Mouse (Mus musculus) heart, adult 2 months (tissue): ENCODE measurements around the gene Slc35f5. TPM values are rescaled to one million over a fixed set of nuclear protein-coding genes. Genes with fewer than 3 reads are reported as not detected.

ENCODE experiments used
- DNase-seq, 2 experiments: peaks; one replicate each; pipeline ENCODE4 v3.0.0; 2021
- H3K27ac ChIP-seq: fragments of 200-600 bp; 2 replicates; pipeline ENCODE4 v1.8.1; 2022
- H3K27me3 ChIP-seq: fragments of 200-500 bp; 2 replicates; pipeline ENCODE4 v1.6.1; 2012; ENCODE audit warnings: mild to moderate bottlenecking, low read length, inconsistent platforms, mixed read lengths; ENCODE audit not compliant: control insufficient read depth, insufficient read depth
- H3K36me3 ChIP-seq: fragments of 200-500 bp; 2 replicates; pipeline ENCODE4 v1.6.1; 2012; ENCODE audit warnings: low read length, inconsistent platforms; ENCODE audit not compliant: control insufficient read depth, insufficient read depth
- H3K4me1 ChIP-seq: fragments of 200-500 bp; 2 replicates; pipeline ENCODE4 v1.6.1; 2011; ENCODE audit warnings: low read length; ENCODE audit not compliant: control insufficient read depth, insufficient read depth
- H3K4me3 ChIP-seq: fragments of 200-600 bp; 2 replicates; pipeline ENCODE4 v1.8.1; 2022
- H3K79me2 ChIP-seq: fragments of 200-500 bp; replicated peaks from 2 replicates; pipeline ENCODE4 v1.6.1; 2012; ENCODE audit warnings: mild to moderate bottlenecking, inconsistent platforms, low read length, moderate library complexity, mixed read lengths; ENCODE audit not compliant: control insufficient read depth, insufficient read depth
- H3K9ac ChIP-seq: fragments of 200-500 bp; 2 replicates; pipeline ENCODE4 v1.6.1; 2012; ENCODE audit warnings: low read depth, mild to moderate bottlenecking, control low read depth, inconsistent platforms, low read length, mixed read lengths
- CTCF ChIP-seq: fragments of 200-600 bp; IDR thresholded peaks from 2 replicates; pipeline ENCODE4 v1.8.1; 2022; ENCODE audit warnings: antibody characterized with exemption, mild to moderate bottlenecking, moderate library complexity
- EP300 ChIP-seq: fragments of 200-500 bp; IDR thresholded peaks from 2 replicates; pipeline ENCODE4 v1.6.1; 2011; ENCODE audit warnings: low read depth, low read length, control low read depth; ENCODE audit not compliant: insufficient read depth
- POLR2A ChIP-seq: fragments of 200-500 bp; IDR thresholded peaks from 2 replicates; pipeline ENCODE4 v1.6.1; 2011; ENCODE audit warnings: mild to moderate bottlenecking, low read depth, low read length, control low read depth; ENCODE audit not compliant: insufficient read depth
- WGBS: fragments of 180-500 bp; shearing (Covaris S2); methylation state at CpG from one replicate; pipeline ENCODE4 v1.1.7; 2018; 5-methylcytosine and 5-hydroxymethylcytosine counted together
- intact Hi-C: fragments of 180-260 bp; cut with DNase I; formaldehyde crosslinking; loops from one replicate; pipeline ENCODE4 v1.15.1; 2025
- polyA plus RNA-seq: library from polyadenylated mRNA; depleted of rRNA; stranded (reverse); fragments of >200 nt; gene quantifications from 2 replicates; pipeline ENCODE4 v1.2.3, GENCODE M21; 2012
- total RNA-seq, 2 experiments: library from RNA; stranded (reverse); gene quantifications; 2 replicates each; pipeline ENCODE4 v1.2.3; 2021

Slc35f5 gene
- total and polyA plus RNA-seq, 3 experiments: 61.8 to 129 (median 103) TPM

GRCm38 (mm10) chr1:125561206-125561605 lies 811 bp downstream of the Slc35f5 start:
- TF ChIP-seq POLR2A: no peak
- TF ChIP-seq CTCF: no peak
- no peak for TF ChIP-seq EP300
- intact Hi-C loops: loop anchor here (2.0 kb wide), 1 partner anchor 42 kb away; no protein-coding TSS in a partner anchor
- Histone ChIP-seq H3K79me2 (peaks cover 2% of the 10 kb centered on the region), H3K4me3 (peak overlapping the region; percentile 92), H3K27ac (peak overlapping the region; percentile 94), H3K9ac (peak overlapping the region; percentile 99), H3K36me3 (peaks cover 24% of the 10 kb centered on the region), H3K4me1 (peaks cover 6% of the 10 kb centered on the region), H3K27me3 (no peaks in the 10 kb centered on the region)
- DNase-seq: no peak
- WGBS: under 1% methylated on average over 29 of the region's 29 CpGs

- Histone ChIP-seq H3K9ac (peak overlapping the region; percentile 99), H3K4me3 (peak overlapping the region; percentile 92), H3K36me3 (peaks cover 26% of the 10 kb centered on the region), H3K79me2 (peaks cover 2% of the 10 kb centered on the region), H3K4me1 (peaks cover 6% of the 10 kb centered on the region), H3K27ac (peak overlapping the region; percentile 94), H3K27me3 (no peaks in the 10 kb centered on the region)
- DNase-seq: peak in 1 of 2 experiments; percentile 31
- intact Hi-C loops: loop anchor here (2.0 kb wide), 1 partner anchor 43 kb away; no protein-coding TSS in a partner anchor
- no peak for TF ChIP-seq CTCF
- TF ChIP-seq POLR2A: no peak
- TF ChIP-seq EP300: 0 out of 2 replicates have a peak, but pooled peaks have one; percentile 26
- 59% methylated on average over 4 of the region's 4 CpGs for WGBS
These were observed 1.4 kb downstream of the Slc35f5 start for GRCm38 (mm10) chr1:125561841-125562240.

GRCm38 (mm10) chr1:125568126-125568525 lies 7.7 kb downstream of the Slc35f5 start:
- 69% methylated on average over 4 of the region's 4 CpGs for WGBS
- no peaks in the 10 kb centered on the region for H3K27me3 ChIP-seq
- no peak overlapping the region for H3K4me3 ChIP-seq
- no peak for DNase-seq
- TF ChIP-seq CTCF: no peak
- TF ChIP-seq POLR2A: no peak
- TF ChIP-seq EP300: no peak
- H3K4me1 ChIP-seq: no peaks in the 10 kb centered on the region
- H3K79me2 ChIP-seq: peaks cover 2% of the 10 kb centered on the region
- H3K9ac ChIP-seq: no peak overlapping the region
- intact Hi-C loops: no loop called here
- H3K27ac ChIP-seq: no peak overlapping the region
- H3K36me3 ChIP-seq: peaks cover 41% of the 10 kb centered on the region

GRCm38 (mm10) chr1:125574219-125574618 lies 13.8 kb downstream of the Slc35f5 start:
- no peak overlapping the region for H3K9ac ChIP-seq
- intact Hi-C loops: loop anchor here (2.0 kb wide), 1 partner anchor 55 kb away; no protein-coding TSS in a partner anchor
- H3K4me3 ChIP-seq: no peak overlapping the region
- H3K4me1 ChIP-seq: peaks cover 8% of the 10 kb centered on the region
- TF ChIP-seq CTCF: peak; percentile 79
- no peak for TF ChIP-seq POLR2A
- no peak for TF ChIP-seq EP300
- H3K27me3 ChIP-seq: no peaks in the 10 kb centered on the region
- H3K36me3 ChIP-seq: peaks cover 58% of the 10 kb centered on the region
- 76% methylated on average over 2 of the region's 2 CpGs for WGBS
- no peaks in the 10 kb centered on the region for H3K79me2 ChIP-seq
- peak overlapping the region; percentile 94 for H3K27ac ChIP-seq
- DNase-seq: no peak

GRCm38 (mm10) chr1:125575458-125576114 lies 15.2 kb downstream of the Slc35f5 start:
- intact Hi-C loops: loop anchor here (2.0 to 5.0 kb wide), 2 partner anchors 57 to 203 kb away; no protein-coding TSS in a partner anchor
- peaks cover 57% of the 10 kb centered on the region for H3K36me3 ChIP-seq
- H3K27me3 ChIP-seq: no peaks in the 10 kb centered on the region
- 52% methylated on average over 10 of the region's 10 CpGs for WGBS
- H3K4me1 ChIP-seq: peaks cover 10% of the 10 kb centered on the region
- TF ChIP-seq EP300 (no peak), POLR2A (peak; percentile 42; the same call in 1 of the 2 replicates)
- peak overlapping the region; percentile 48 for H3K9ac ChIP-seq
- H3K79me2 ChIP-seq: no peaks in the 10 kb centered on the region
- H3K27ac ChIP-seq: peak overlapping the region; percentile 94
- peak in 1 of 2 experiments; percentile 37 for DNase-seq
- no peak overlapping the region for H3K4me3 ChIP-seq

- H3K36me3 ChIP-seq: peaks cover 53% of the 10 kb centered on the region
- peaks cover 10% of the 10 kb centered on the region for H3K4me1 ChIP-seq
- intact Hi-C loops: loop anchor here (5.0 kb wide), 1 partner anchor 205 kb away; no protein-coding TSS in a partner anchor
- no peak overlapping the region for H3K4me3 ChIP-seq
- no peak overlapping the region for H3K9ac ChIP-seq
- no peaks in the 10 kb centered on the region for H3K79me2 ChIP-seq
- H3K27ac ChIP-seq: peak overlapping the region; percentile 94
- no peak for DNase-seq
- H3K27me3 ChIP-seq: no peaks in the 10 kb centered on the region
- no peak for TF ChIP-seq CTCF
- no peak for TF ChIP-seq POLR2A
- TF ChIP-seq EP300: no peak
These were observed 16.6 kb downstream of the Slc35f5 start for GRCm38 (mm10) chr1:125576965-125577364.
